Mouse (Mus musculus): ENCODE data around the gene Gas6.

Gas6 gene

GRCm38 (mm10) chr8:13461085-13461765 is 33.1 kb downstream of the Gas6 start:
- DNase-seq: peak in 1 of 2 experiments; percentile 34

DNA sequence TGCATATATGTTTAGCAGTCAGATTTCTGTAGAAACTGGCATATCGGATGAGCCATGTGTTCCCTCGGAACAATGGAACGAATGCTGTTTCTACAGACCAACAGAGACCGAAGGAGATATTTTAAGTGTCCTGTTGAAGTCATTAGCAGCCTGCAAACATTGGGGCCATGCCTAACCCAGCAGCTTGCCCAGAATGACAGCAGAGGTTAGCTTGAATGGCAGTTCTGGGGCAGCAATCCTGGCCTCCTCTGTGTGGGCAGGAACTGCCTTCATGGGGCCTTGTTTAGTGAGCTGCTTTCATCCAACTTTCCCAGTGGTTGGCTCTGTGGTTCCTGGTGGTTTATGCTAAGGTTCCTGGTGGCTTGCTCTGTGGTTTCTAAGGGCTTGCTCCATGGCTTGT is 34.9 kb downstream of the Gas6 start:
- DNase-seq: no peak

GRCm38 (mm10) chr8:13455295-13455694 is 39.0 kb downstream of the Gas6 start:
- DNase-seq: peak; percentile 66 to 74

GRCm38 (mm10) chr8:13454341-13455113 is 39.8 kb downstream of the Gas6 start:
- DNase-seq: no peak

- DNase-seq: no peak
Measured at GRCm38 (mm10) chr8:13451747-13452277, 42.5 kb downstream of the Gas6 start.

DNA sequence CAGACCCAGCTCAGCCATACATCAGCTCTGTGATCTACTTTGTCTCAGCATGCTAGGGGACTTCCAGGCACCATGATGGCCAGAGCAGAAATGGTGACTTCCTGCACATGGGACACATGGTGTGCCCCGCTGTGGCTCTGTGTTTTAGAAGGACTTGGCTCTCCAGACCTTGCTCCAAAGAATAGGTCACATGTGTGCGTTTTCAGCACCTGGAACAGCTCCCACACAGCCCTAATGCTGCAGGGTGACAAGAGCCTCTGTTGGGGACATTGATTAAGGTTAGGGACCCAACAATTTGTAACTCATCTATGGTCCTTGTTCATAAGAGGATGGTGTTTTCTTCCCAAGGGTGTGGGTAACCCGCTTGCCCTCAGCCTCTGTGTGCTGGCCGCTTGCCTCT is 46.1 kb downstream of the Gas6 start:
- DNase-seq: no peak

- no peak for DNase-seq
Measured at GRCm38 (mm10) chr8:13446456-13446855, 47.8 kb downstream of the Gas6 start.

GRCm38 (mm10) chr8:13442152-13442551 is 52.1 kb downstream of the Gas6 start:
- DNase-seq: no peak

DNA sequence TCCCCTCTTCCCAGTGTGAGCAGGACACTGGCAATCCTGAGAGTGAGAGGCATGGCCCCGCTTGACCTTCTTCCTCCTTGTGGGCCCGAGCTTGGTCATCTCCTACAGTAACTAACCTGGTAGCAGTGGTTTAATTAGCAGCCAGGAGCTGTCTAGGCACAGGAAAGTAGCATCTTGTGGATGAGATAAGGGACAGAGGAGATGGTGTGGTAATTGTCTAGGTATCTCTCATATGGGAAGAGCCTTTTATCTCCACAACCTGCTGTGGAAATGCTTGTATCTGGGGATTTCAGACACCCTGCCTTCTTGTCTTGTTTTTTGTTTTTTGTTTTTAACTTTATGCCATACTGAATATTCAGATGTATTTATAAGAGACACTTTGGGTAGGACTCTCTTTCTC is 56.8 kb downstream of the Gas6 start:
- DNase-seq: no peak

DNA sequence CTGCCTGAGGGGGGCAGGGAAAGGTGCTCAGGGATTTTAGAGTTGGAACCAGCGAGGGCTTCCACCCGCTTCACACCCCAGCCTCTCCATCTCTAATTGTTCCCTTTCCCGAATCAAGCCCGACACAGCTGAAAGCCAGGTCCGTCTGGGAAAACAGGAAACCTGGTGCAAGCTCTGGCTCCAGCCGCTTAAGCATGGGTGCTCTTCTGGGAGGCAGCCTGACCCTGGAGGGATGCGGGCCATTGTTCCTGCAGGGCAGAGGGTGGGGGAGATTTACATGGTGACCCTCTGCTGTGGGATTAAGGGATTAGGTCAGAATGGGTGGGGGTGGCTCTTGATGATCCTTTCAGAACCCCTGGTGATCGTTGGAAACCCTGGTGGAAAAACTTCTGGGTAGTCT is 58.2 kb downstream of the Gas6 start:
- DNase-seq: no peak

DNA sequence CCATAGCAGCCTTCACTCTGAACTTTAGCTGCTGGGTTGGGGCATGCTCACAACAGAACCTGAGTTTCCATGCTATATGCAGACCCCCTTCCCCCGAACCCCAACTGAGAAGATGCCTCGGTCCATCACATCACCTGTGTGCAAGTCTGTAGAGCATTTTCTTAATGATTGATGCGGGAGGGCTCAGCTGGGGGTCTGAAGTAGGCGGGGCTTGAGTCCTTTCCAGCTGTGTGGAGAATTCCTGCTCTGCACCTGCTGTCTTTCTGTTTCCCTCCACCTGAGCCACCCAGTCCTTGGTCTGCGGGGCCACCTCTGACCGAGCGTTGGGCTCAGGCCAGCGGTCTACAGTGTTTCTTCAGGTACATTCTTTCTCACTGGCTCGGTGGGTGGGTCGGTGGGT is 59.4 kb downstream of the Gas6 start, which contains the start of gene Tmem255b:
Gene Tmem255b, plus strand, starts transcription at position 301 of the 400 bp plus-strand sequence.
- DNase-seq: no peak

DNA sequence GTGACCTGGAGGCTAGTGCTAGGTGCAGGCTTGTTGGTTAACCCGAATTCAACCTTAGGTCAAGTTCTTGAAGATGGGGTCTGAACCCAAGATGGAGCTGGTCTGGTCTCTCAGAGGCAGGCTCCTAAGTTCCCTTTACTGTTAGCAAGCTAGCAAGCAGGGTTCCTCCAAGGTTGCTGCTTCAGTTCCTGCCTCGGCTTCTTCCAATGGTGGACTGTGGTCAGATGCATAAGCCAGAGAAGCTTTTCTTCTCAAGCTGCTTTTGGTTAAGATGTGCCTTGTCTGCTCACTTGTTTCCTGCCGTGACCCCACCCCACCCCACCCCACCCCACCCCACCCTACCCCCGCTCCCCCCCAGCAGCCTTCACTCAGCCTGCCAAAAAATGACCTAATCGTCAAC is 61.2 kb downstream of the Gas6 start:
- no peak for DNase-seq

DNA sequence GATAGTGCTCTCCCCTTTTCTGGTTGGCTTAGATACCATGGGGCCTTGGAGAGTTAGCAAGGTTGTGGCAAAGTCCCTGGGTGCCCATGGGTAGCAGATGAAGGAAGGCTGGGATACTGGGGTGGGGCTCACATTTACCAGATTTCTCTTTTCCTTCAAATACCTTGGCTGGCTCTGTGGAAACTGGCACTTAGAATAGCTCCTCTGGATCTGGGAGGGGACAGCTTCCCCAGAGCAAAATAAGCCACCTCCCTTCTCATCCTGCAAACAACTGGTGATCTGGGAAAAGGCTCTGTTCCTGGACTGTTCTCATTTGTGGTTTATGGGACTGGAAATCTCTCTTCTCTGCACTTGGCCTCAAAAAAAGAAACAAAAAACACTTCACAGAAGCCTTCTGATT is 63.4 kb downstream of the Gas6 start:
- no peak for DNase-seq

DNA sequence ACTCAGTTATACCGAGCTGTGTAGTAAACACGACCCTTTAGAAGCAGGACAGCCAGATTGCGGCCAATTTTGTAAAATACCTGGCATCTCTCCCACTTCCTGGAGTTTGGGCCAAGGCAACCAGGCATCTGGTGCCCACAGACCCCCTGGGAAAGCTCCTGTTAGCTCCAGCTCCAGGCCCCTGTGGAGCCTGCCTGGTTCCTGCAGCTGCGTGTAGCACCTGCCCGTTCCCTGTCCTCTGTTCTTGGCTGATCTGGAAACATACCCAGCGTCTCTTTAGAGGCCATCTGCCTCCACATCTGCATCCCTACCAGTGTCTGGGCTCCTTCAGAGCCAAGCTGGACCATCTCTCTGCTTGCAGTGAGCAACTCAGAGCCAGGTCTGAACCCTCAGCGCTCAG is 63.9 kb downstream of the Gas6 start:
- DNase-seq: no peak

- DNase-seq: no peak
Measured at GRCm38 (mm10) chr8:13428156-13428555, 66.1 kb downstream of the Gas6 start.

DNA sequence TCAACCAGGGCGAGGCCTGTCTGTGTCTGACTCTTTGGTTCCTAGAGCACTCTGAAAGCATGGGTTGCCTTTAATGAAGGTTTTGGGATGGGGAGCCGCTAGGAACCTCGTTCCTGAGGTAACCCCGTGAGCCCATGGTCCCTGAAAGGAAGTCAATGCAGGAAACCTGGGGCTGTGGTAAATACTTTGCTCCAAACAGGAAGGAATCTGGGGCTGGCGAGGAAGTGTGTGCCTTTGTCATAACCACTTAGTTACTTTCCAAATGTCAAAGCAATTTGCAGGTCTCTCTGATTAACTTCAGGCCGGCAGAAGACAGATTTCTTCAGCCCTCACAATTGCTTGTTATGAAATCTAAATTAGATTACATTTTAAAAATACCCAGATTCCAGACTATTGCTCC is 66.9 kb downstream of the Gas6 start:
- DNase-seq: no peak

GRCm38 (mm10) chr8:13420970-13421369 is 73.3 kb downstream of the Gas6 start:
- peak; percentile 59 to 70 for DNase-seq

DNA sequence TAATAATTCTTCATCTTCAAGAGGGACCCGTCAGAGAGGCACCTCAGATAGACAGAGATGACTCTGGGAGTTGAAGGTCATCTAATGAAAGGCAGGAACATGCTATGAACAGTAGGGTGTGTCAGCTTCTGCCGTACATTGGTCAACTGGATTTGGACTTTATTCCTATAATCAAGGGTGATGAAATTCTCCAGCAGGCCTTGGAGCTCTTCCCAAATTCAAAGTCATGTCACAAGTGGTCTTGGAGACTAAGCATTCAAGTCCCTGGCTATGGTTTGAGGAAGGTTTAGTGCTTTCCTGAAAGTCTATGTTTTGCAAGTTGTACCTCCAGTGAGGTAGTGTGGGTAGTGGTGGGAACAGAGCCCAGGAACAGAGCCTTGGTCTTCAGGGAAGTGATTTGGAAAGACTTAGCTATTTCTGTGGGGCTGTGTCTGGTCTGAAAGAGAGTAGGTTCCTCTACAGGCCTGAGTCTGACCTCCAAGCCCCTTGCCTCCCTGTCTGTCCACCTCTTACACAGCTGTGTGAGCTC is 75.1 kb downstream of the Gas6 start:
- no peak for DNase-seq

- no peak for DNase-seq
Measured at GRCm38 (mm10) chr8:13415879-13416278, 78.4 kb downstream of the Gas6 start.

Data from lung, adult 18-20 months (tissue).